Mouse (Mus musculus) hindbrain, embryonic 14.5 days (tissue): Measurements from ENCODE around the gene 5730596B20Rik. TPM values are rescaled to one million over a fixed set of nuclear protein-coding genes. Genes with fewer than 3 reads are reported as not detected.

ENCODE experiments used
- ATAC-seq: fragments of 200-750 bp; cut with Nextera tagmentation; 2 replicates; pipeline ENCODE4 v1.8.0; 2017; ENCODE audit warnings: moderate number of reproducible peaks, mild to moderate bottlenecking, moderate TSS enrichment, moderate library complexity; ENCODE audit not compliant: low FRiP score
- DNase-seq: peaks from one replicate; pipeline ENCODE4 v3.0.0-alpha.2; 2015; ENCODE audit warnings: low spot score
- H3K27ac ChIP-seq: fragments of 300-500 bp; sonication (generic); 2 replicates; pipeline ENCODE4 v1.5.1; 2014; ENCODE audit warnings: mild to moderate bottlenecking, moderate library complexity
- H3K27me3 ChIP-seq: fragments of 300-500 bp; sonication (generic); 2 replicates; pipeline ENCODE4 v1.6.1; 2014; ENCODE audit warnings: mild to moderate bottlenecking, low read length, mixed read lengths; ENCODE audit not compliant: control insufficient read depth, insufficient read depth
- H3K36me3 ChIP-seq: fragments of 300-500 bp; sonication (generic); replicated peaks from 2 replicates; pipeline ENCODE4 v1.6.1; 2014; ENCODE audit not compliant: control insufficient read depth, insufficient read depth
- H3K4me1 ChIP-seq: fragments of 300-500 bp; sonication (generic); replicated peaks from 2 replicates; pipeline ENCODE4 v1.6.1; 2014; ENCODE audit warnings: antibody characterized with exemption, low read length, mixed read lengths; ENCODE audit not compliant: control insufficient read depth, insufficient read depth
- H3K4me2 ChIP-seq: fragments of 300-500 bp; sonication (generic); replicated peaks from 2 replicates; pipeline ENCODE4 v1.6.1; 2014; ENCODE audit warnings: mild to moderate bottlenecking, moderate library complexity
- H3K4me3 ChIP-seq: fragments of 300-500 bp; sonication (generic); replicated peaks from 2 replicates; pipeline ENCODE4 v1.5.1; 2014; ENCODE audit warnings: mild to moderate bottlenecking, low read length
- H3K9ac ChIP-seq: fragments of 300-500 bp; sonication (generic); 2 replicates; pipeline ENCODE4 v1.6.1; 2014
- H3K9me3 ChIP-seq: fragments of 300-500 bp; sonication (generic); 2 replicates; pipeline ENCODE4 v1.6.1; 2016; ENCODE audit warnings: low read length; ENCODE audit not compliant: control insufficient read depth
- WGBS: fragments of 180-500 bp; shearing (Covaris S2); extraction: QIAGEN DNeasy Blood & Tissue Kit; methylation state at CpG from one replicate; pipeline ENCODE4 v1.1.7; 2014; 5-methylcytosine and 5-hydroxymethylcytosine counted together
- polyA plus RNA-seq: library from polyadenylated mRNA; unstranded; fragments of >200 nt; fragmentation: Nextera tagmentation; extraction: Ambion mirVana; gene quantifications from 2 replicates; pipeline ENCODE4 v1.2.1, GENCODE M21; 2014

The 5730596B20Rik gene
- polyA plus RNA-seq, 1 experiment from 2014 or later, result 5.0 TPM

DNA sequence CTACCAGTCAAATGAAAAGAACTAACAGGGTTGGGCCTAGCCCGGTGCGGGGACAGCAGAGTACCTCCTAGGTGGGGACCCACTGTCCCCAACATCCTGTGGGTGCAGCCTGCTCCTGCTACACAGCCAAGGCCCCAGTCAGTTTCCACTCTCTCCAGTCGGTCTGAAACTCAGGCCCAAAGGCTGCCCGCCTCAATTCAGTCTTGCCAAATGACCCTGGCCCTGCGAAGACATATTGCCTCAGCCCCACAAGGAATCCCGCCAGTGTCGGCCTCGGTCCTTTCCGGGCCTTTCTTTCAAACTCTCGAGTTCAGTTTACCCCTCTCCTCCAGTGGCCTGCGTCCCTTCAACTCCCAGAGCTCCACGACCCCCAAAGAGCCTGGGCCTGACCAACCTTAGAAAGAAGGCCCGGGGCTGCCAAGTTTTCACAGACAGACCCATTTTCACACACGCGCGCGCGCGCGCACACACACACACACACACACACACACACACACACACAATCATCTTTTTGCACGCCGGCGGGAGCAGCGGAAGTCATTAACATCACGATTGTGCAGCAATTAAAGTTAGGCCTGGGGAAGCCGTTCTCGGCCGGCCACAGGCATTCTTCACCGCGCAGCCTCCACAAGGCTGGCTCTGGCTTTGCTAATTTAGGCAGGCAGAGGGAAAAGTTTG lies 22.9 kb downstream of the 5730596B20Rik start:
- H3K4me3 ChIP-seq, result peak overlapping the region; percentile 50
- no peak for ATAC-seq
- WGBS, result 4% methylated on average over 30 of the region's 30 CpGs
- H3K27ac ChIP-seq, result peak overlapping the region; percentile 95
- peaks cover 90% of the 10 kb centered on the region for H3K27me3 ChIP-seq
- H3K4me2 ChIP-seq, result peak overlapping the region; percentile 81
- H3K9me3 ChIP-seq, result no peaks in the 10 kb centered on the region
- H3K36me3 ChIP-seq, result no peaks in the 10 kb centered on the region
- no peaks in the 10 kb centered on the region for H3K4me1 ChIP-seq
- peak overlapping the region; percentile 61 for H3K9ac ChIP-seq
- DNase-seq, result no peak

DNA sequence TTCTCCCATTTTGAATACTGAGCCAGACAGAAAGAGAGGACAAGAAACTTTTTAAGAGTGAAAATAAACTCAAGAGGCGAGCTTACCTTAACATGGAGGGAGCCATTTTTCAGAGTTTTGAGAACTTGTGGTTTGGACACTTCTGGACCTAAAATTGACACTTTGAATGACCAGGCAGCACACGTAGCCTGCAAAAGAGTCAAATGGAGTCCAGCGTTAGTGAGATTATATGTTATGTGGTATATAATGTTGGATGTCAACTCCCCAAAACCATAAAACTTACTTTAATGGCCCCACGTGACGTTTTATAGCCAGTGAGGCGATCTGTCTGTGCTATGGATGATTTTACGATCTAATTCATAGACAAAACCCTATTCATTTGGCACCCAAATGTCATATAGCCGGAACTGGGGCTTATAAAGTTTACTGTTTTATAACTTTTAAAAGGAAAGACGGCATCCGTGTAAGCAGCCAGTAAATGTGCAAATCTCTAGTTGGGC lies 23.5 kb downstream of the 5730596B20Rik start:
- peak overlapping the region; percentile 61 for H3K9ac ChIP-seq
- ATAC-seq, result no peak
- peak overlapping the region; percentile 81 for H3K4me2 ChIP-seq
- no peaks in the 10 kb centered on the region for H3K36me3 ChIP-seq
- no peaks in the 10 kb centered on the region for H3K9me3 ChIP-seq
- no peaks in the 10 kb centered on the region for H3K4me1 ChIP-seq
- H3K27me3 ChIP-seq, result peaks cover 89% of the 10 kb centered on the region
- WGBS, result 10% methylated on average over 10 of the region's 10 CpGs
- DNase-seq, result no peak
- H3K27ac ChIP-seq, result peak overlapping the region; percentile 95
- peak overlapping the region; percentile 50 for H3K4me3 ChIP-seq

GRCm38 (mm10) chr6:52201269-52201668 lies 24.0 kb downstream of the 5730596B20Rik start:
- peaks cover 90% of the 10 kb centered on the region for H3K27me3 ChIP-seq
- H3K4me3 ChIP-seq, result peak overlapping the region; percentile 50
- peak overlapping the region; percentile 61 for H3K9ac ChIP-seq
- no peaks in the 10 kb centered on the region for H3K9me3 ChIP-seq
- ATAC-seq, result no peak
- 5% methylated on average over 1 of the region's 1 CpGs for WGBS
- H3K4me2 ChIP-seq, result peak overlapping the region; percentile 81
- no peak for DNase-seq
- H3K4me1 ChIP-seq, result no peaks in the 10 kb centered on the region
- H3K27ac ChIP-seq, result peak overlapping the region; percentile 95
- no peaks in the 10 kb centered on the region for H3K36me3 ChIP-seq

DNA sequence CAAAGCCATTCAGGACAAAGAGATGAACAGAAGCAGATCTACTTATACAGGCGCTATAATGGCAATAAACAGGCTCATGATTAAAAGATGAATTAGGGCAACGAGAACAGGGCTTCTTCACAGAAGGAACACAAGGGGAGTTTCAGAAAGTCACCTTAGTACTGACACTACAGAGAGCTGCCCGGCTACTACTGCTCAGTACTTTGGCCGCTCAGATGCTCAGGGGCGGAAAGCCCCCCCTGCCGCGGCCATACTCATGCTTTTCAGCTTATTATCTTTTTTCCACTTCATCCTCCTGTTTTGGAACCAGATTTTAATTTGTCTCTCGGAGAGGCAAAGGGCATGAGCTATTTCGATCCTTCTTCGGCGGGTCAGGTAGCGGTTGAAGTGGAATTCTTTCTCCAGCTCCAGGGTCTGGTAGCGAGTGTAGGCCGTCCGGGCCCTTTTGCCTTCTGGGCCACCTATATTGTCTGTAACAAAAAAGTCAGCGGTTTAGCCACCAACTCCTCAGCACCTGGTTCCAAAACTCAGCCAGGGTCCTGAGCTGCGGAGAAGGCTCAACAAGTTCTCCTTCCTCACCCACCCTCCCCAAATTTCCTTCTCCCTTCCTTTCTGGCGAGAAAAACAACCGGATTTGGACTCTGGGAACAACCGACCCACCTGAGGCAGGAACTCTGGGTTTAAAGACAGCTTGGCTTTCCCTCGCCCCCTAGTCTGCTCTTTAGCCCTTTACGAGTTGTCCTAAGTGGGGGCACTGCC lies 25.2 kb downstream of the 5730596B20Rik start:
- 4% methylated on average over 22 of the region's 22 CpGs for whole genome bisulfite sequencing
- Histone ChIP-seq H3K9me3 (no peaks in the 10 kb centered on the region), H3K27me3 (peaks cover 91% of the 10 kb centered on the region), H3K27ac (peak overlapping the region; percentile 88), H3K36me3 (no peaks in the 10 kb centered on the region), H3K4me3 (peak overlapping the region; percentile 50), H3K4me2 (peak overlapping the region; percentile 81), H3K4me1 (no peaks in the 10 kb centered on the region), H3K9ac (peak overlapping the region; percentile 61)
- ATAC-seq (no peak), DNase-seq (no peak)

GRCm38 (mm10) chr6:52203121-52203370 lies 25.7 kb downstream of the 5730596B20Rik start:
- Histone ChIP-seq H3K4me2 (peak overlapping the region; percentile 81), H3K27ac (peak overlapping the region; percentile 88), H3K9me3 (no peaks in the 10 kb centered on the region), H3K9ac (peak overlapping the region; percentile 61), H3K27me3 (peaks cover 90% of the 10 kb centered on the region), H3K4me1 (no peaks in the 10 kb centered on the region), H3K36me3 (no peaks in the 10 kb centered on the region), H3K4me3 (peak overlapping the region; percentile 50)
- no peak for ATAC-seq
- no peak for DNase-seq
- WGBS, result under 1% methylated on average over 10 of the region's 10 CpGs

GRCm38 (mm10) chr6:52203371-52204049 lies 26.2 kb downstream of the 5730596B20Rik start:
- ATAC-seq (0 out of 2 replicates have a peak, but pooled peaks have one; percentile 32), DNase-seq (no peak)
- Histone ChIP-seq H3K9me3 (no peaks in the 10 kb centered on the region), H3K9ac (peak overlapping the region; percentile 61), H3K27ac (peak overlapping the region; percentile 88), H3K4me1 (no peaks in the 10 kb centered on the region), H3K27me3 (peaks cover 90% of the 10 kb centered on the region), H3K4me3 (peak overlapping the region; percentile 50), H3K36me3 (no peaks in the 10 kb centered on the region), H3K4me2 (peak overlapping the region; percentile 81)
- WGBS, result under 1% methylated on average over 42 of the region's 46 CpGs

GRCm38 (mm10) chr6:52204050-52204752 lies 26.9 kb downstream of the 5730596B20Rik start, which contains the start of gene Hoxa5:
TSS of gene Hoxa5 (minus strand) at chr6:52204587.
- DNase-seq (peak; percentile 76), ATAC-seq (peak; percentile 82)
- peak within 1 kb of the TSS; percentile 61 for H3K9ac ChIP-seq
- no peaks in the 10 kb centered on the region for H3K9me3 ChIP-seq
- no peaks in the 10 kb centered on the region for H3K4me1 ChIP-seq
- peaks cover 90% of the 10 kb centered on the region for H3K27me3 ChIP-seq
- peak within 1 kb of the TSS; percentile 81 for H3K4me2 ChIP-seq
- peak within 1 kb of the TSS; percentile 88 for H3K27ac ChIP-seq
- no peaks in the 10 kb centered on the region for H3K36me3 ChIP-seq
- H3K4me3 ChIP-seq, result peak within 1 kb of the TSS; percentile 50
- under 1% methylated on average over 65 of the region's 65 CpGs for WGBS

- no peaks in the 10 kb centered on the region for H3K9me3 ChIP-seq
- peaks cover 90% of the 10 kb centered on the region for H3K27me3 ChIP-seq
- H3K27ac ChIP-seq, result peak overlapping the region; percentile 85
- H3K36me3 ChIP-seq, result no peaks in the 10 kb centered on the region
- H3K4me3 ChIP-seq, result peak overlapping the region; percentile 50
- H3K9ac ChIP-seq, result peak overlapping the region; percentile 58
- DNase-seq (no peak), ATAC-seq (no peak)
- 3% methylated on average over 14 of the region's 14 CpGs for WGBS
- H3K4me2 ChIP-seq, result peak overlapping the region; percentile 81
- no peaks in the 10 kb centered on the region for H3K4me1 ChIP-seq
These were observed 27.9 kb downstream of the 5730596B20Rik start for GRCm38 (mm10) chr6:52205221-52205620.
